Mouse (Mus musculus): Measurements from ENCODE around the gene Cyp4f17.
"Not testable (repeated sequence)": the region's sequence is repeated elsewhere in the genome, so short reads cannot be mapped to it uniquely, and the experiment has no call there.

The Cyp4f17 gene

DNA sequence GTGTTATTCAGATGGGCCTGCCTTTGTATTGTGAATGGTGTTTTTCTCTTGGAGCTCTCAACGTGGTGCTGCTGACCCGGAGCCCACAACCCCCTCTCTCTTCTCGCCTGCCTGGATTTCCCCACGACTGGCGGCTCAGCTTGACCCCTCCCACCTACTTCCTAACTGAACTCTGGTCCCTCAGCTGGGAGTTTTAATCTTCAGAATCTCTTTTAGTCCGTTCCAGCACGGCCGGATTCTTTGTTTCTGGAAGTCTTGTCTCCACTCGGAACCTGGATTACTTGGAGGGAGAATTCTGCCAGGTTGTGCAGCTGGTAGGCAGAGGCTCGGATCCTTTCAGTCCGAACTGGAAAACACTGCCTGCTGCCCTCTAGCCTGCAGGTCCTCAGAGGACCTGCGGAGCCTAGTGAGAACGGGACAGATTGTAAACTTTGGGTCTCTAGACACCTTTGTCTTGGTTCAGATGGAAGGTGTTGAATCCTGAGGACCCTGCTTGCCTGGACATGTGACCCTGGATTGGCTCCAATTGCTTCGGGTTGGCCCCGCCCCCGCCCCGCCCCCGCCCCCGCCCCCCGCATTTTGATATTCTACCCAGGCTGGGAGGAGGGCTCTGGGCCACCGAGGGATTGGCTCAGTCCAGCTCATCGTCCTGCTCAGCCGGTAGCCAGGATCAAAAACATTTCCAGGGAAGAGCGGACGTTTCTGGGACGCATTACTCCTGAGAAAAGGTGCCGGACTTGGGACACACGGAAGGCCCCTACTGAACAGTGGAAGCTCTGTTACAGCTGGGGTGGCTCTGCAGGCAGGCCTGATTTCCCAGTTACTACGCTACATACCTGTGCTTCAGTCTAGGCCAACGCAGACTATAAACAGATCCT, at the start of gene Cyp4f17:
Gene Cyp4f17 (plus strand): TSS at position 200 of the 878 bp plus-strand sequence.
- peak; percentile 79 for DNase-seq (ENCODE audit: low read depth, low spot score)

DNA sequence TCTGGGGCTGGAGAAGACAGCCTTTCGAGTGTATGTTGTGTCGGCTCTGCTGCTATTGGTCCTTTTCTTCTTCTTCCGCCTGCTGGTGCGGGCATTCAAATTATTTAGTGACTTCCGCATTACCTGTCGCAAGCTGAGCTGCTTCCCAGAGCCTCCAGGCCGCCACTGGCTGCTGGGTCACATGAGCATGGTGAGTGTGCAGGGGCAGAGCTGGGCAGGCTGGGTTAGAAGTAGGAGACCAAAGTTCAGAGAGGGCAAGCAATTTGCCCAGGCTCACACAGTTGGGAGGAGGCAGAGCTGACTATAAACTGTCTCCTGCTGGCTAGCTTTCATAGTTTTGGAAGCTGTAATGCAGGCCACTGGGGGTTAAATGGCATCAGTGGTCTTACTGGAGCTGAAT, 37.4 kb upstream of the Cyp4f17 start:
- DNase-seq (ENCODE audit: low read depth, low spot score) = no peak

DNA sequence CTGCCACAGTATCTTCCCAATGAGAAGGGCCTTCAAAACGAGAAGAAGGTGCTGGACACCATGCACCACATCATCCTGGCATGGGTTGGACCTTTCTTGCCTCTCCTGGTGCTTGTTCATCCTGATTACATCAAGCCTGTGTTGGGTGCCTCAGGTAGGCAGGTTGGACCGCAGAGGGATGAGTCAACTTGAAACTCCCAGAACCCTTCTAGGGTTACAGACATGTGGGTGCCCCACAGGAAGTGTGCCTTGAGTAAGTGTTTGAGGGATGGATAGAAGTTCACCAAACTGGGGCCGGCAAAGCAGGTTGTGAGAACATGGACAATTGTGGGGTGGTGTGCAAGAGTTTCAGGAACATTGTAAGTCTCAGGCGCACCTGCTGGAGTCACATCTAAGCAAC, 35.1 kb upstream of the Cyp4f17 start:
- no peak for DNase-seq (ENCODE audit: low read depth, low spot score)

DNA sequence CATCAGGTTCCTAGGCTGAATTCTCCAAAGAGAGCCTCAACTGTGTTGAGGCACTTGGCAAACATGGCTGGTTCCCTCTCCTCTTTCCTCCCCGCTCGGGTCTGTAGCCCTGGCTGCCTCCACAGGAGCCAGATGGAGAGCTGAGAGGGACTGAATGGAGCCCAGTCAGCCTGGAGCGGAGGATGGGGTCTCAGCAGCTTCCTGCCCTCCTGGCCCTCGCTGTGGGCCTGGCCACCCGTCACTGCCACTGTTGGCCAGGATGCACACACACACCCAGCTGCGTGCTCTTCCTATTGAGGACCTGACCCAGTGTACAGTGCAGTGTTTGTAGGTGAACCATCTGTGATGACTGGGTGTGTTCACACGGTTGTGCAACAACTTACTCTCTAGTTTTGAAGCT, 33.7 kb upstream of the Cyp4f17 start:
- DNase-seq (ENCODE audit: low read depth, low spot score) = no peak

DNA sequence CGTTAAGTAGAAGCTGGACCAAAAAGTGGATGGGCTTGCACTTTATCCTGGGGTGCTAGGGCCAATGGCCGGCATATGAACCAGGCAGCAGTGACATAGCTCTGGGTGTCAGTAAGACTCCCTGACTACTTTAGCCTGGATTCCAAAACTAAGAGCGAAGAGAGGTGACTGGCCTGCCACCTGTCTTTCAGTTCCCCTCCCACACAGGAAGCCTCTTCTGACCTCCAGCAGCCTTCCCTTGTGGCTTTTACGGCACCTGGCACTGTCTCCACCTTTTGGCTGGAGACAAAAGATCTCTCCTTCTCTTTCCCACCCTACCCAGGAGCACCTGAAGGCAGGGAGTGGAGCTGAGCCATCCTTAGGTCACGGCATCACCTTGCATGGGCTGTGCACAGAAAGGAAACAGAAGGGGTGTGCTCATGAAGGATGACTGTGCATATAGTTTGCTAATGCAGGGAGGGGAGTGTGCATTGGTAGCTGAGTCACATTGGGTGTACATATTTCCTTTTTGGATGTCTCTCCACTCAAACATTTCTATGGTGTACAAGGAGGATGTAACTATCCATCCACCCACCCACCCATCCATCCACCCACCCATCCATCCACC, 30.8 kb upstream of the Cyp4f17 start:
- DNase-seq (ENCODE audit: low read depth, low spot score) = no peak

DNA sequence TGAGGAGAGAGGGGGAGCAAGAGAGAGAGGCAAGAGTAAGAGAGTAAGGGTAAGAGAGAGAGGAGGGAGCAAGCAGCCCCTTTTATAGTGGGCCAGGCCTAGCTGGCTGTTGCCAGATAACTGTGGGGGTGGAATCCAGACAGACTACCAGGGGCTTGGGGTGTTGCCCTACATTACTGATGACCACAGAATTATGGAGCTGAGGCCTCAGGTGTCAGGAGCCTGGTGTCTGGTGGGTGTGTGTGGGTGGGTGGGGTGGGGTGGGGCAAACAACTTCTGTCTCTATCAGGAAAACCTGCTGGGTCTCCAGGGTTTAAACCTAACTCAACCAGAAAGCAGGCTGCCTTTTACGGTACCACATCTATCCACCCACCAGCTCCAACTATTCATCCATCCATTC, 28.6 kb upstream of the Cyp4f17 start:
- DNase-seq (ENCODE audit: low read depth, low spot score) = no peak

DNA sequence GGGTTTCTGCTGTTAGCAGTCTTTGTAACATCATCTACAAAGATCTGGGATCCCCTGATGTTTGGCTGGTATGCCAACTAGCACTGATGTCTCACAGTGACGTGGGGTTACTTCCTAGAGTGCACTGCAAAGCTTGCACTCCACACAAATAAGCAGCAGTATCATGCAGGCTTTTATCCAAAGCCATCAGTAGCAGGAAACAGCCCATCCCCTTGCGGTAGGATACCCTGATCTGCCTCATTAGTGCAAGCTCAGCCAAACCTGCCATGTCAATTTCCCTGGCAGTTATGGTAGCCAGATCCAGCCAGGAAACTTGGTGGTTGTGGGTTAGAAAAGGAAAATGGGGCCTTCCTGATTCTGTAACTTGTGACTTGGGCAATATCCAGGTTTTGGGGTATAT, 27.1 kb upstream of the Cyp4f17 start:
- no peak for DNase-seq (ENCODE audit: low read depth, low spot score)

DNA sequence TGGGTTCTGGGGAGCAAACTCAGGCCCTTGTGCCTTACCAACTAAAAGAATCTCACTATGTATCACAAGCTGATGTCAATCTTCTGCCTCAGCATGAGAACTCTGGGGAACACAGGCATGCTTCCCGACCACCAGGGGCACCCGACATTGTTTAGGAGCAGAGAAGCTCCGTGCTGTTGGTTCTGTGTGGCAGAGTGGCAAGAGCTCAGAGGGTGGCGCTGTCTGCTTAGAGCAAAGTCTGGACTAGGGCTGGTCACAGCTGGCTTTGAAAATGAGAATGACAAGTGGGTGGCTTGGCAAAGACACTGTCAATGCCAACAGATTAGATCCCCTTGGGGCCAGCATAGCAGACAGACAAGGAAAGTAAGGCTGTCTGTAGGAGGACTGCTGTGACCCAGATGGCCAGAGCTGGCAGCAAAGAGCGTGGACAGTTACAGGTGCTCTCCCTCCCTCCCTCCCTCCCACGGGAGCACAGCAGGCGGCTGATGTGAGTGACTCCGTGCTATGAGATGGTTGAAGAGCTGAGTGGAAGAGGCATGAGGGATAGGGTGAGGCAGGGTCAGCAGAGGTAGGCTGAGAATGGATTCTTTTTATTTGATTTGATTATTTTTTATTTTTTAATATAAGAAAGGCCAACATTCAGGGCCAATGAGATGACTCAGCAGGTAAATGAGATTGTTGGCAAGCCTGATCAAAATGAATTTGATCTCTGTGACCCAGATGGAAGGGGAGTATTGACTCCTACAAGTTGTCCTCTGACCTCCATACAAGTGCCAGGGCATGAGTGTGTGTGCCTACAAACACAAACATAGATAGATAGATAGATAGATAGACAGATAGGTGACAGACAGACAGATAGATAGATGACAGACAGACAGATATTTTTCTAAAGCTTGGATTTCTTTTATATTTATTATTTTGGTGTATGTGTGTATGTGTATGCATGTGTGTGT, 26.0 kb upstream of the Cyp4f17 start:
- peak; percentile 11 for DNase-seq (ENCODE audit: low read depth, low spot score)

DNA sequence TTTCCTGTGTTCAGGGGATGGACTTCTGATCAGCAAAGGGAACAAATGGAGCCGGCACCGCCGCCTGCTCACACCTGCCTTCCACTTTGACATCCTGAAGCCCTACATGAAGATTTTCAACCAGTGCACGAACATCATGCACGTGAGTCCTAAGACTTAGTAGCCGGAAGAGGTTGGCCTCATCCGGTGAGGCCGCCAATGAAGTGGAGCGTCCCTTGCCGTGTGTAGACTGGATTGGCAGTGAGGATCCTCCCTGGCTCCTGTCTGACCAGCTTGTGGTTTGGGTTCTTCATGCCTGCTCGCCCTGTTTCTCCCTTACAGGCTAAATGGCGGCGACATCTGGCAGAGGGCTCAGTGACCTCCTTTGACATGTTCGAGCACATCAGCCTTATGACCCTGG, 24.1 kb upstream of the Cyp4f17 start:
- no peak for DNase-seq (ENCODE audit: low read depth, low spot score)

DNA sequence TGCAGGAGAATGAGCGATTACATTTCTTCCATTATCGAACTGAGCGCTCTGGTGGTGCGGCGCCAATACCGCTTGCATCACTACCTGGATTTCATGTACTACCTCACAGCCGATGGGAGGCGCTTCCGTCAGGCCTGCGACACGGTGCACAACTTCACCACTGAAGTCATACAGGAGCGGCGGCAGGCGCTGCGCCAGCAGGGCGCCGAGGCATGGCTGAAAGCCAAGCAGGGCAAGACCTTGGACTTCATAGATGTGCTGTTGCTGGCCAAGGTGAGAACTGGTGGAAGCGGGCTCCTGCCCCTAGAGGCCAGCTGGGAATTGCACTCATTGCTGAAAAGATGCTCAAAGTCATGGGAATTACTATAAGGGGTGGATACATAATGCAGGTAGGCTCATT, 22.6 kb upstream of the Cyp4f17 start:
- peak; percentile 68 for DNase-seq (ENCODE audit: low read depth, low spot score)

DNA sequence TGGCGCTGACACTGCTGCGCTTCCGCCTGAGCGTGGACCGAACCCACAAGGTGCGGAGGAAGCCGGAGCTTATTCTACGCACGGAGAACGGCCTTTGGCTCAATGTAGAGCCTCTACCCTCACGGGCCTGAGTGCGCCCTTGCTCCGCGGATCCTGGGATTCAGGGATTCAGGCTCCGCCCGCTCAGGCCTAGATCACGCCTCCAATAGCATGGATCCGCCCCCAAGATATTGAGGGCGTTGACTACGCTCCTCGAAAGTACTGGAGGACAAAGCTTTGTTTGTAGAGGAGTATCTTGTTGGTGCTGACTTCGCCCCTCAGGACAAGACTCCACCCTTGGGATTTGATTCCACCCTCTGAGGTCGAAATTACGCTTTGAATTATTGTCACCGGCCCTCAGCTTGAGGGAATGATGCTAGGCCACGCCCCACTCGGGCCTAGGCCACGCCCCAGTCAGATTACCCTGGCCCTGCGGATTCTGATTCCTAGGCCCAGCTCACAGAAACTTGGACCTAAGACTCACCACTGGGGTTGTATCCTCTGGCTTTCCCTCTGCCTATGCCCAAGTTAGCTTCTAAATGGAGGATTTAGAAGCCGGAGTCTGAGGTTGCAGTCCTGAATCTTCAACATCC, 13.4 kb upstream of the Cyp4f17 start:
- peak; percentile 48 for DNase-seq (ENCODE audit: low read depth, low spot score)

DNA sequence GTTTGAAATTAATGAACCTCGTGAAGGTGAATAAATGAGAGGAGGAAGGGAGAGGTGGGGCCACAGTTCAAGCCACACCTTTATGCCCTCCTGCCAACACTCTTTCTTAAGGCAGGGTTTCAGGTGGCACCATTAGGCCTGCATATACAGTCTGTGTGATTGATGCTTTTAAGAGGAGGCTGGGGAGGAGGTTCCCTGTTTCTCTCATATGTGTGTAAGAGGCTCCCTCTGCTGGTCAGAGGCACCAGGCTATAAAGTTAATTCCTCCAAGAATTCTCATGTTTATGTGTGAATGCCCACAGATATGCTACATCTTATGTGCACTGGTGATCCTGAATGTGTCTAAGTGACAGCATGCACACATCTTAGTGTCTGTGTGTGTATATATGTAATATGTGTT, 11.2 kb upstream of the Cyp4f17 start:
- DNase-seq (ENCODE audit: low read depth, low spot score) = peak; percentile 77

DNA sequence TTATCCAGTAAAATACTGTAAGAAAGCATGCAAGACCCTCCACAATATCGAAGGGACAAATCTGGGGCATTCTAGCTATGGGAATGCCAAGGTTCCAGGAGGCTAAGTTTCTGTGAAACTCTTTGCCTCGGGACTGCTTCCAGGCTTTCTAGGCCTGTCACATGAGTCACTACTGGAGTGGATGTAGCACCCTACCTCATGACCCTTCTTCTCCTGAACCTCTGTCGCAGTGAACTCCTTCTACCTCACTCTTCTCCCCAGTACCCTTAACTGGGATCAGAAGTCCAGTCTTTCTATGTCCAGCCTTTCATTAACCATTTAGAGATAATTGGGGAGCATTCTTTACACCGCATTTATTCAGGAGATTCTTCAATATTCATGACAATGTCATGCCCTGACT, 5.3 kb upstream of the Cyp4f17 start:
- DNase-seq (ENCODE audit: low read depth, low spot score) = not testable (repeated sequence)

DNA sequence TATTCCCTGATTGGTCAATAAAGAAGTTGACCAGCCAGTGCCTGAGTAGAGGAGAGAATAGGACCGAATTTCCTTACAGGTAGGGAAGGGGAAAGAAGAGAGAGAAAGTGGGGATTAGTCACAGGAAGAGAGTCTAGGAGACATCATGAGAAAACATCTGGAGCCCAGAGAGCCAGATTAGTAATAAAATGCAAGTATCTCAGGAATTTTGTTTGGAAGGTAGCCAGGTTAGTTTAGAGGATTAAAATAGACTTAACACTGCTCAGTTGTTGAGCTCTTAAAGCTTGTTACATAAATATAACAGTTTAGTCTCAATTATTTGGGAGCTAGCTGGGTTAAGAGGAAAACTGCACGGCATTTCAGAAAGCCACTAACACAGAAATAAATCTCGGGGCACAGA, 4.8 kb upstream of the Cyp4f17 start:
- no peak for DNase-seq (ENCODE audit: low read depth, low spot score)

DNA sequence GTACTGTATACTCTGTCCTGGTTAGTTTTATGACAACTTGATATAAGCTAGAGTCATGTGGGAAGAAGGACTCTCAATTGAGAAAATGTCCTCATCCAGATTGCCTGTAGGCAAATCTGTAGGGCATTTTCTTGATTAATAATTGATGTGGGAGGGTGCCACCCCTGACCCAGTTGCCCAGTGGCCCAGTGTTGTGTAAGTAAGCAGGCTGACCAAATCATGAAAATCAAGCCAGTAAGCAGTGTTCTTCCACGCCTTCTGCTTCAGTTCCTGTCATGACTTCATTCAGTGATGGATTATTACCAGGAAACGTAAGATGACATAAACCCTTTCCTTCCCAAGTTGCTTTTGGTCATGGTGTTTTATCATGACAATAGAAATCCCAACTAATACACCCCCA, 2.7 kb upstream of the Cyp4f17 start:
- no peak for DNase-seq (ENCODE audit: low read depth, low spot score)

DNA sequence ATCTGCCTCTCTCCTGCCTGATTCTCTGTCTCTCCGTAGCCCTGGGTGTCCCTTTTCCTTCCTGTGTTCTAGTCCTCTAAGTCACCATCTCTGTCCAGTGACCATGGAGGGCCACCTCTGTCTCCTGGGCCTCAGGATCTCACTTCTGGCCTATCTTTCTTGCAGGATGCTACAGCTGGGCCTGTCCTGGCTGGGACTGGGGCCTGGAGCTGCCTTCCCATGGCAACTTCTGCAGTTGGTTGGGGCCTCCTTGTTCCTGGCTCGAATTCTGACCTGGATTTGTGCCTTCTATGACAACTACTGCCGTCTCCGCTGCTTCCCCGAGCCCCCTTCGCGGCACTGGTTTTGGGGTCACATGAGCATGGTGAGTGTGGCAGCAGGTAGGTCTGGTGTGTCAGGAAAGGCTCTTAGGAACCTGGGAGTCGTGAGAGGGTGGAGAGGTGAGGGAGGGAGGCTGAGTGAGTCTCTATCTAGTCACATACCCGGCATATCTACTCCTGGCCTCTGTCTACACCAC, 937 bp downstream of the Cyp4f17 start:
- DNase-seq (ENCODE audit: low read depth, low spot score) = no peak

DNA sequence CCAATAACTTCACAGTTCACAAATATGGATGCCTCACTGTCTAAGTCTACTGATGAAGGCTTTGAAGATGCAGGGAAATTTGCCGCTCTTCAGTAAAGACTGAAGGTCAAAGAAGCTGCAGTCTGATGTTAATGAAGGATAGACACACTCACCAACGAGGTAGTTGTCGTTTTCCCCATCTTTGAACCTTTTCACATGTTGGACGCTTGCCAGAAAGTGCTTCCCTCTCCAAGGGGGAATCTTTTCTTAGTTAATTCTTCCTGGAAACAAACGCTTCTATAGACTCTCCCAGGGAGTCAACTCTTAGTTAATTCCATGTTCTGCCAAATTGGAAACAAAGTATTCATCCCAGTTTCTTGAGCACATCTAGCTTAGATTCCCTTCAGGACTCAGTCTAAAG, 10.3 kb downstream of the Cyp4f17 start:
- no peak for DNase-seq (ENCODE audit: low read depth, low spot score)

DNA sequence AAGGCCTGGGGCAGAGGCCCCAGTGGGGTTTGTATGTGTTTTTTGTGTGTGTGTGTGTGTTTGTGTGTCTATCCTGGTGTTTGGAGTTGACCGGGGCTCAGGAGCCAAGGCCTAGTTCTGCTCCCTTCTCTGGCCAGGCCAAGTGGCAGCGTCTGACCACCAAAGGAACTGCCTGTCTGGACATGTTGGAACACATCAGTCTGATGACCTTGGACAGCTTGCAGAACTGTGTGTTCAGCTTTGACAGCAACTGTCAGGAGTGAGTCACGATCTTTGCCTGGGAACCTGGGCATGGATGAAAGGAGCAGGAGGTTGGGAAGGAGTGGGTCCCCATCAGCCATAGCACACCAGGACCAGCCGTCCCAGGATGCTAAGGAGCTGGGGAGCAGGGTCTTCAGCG, 16.1 kb downstream of the Cyp4f17 start:
- no peak for DNase-seq (ENCODE audit: low read depth, low spot score)

DNA sequence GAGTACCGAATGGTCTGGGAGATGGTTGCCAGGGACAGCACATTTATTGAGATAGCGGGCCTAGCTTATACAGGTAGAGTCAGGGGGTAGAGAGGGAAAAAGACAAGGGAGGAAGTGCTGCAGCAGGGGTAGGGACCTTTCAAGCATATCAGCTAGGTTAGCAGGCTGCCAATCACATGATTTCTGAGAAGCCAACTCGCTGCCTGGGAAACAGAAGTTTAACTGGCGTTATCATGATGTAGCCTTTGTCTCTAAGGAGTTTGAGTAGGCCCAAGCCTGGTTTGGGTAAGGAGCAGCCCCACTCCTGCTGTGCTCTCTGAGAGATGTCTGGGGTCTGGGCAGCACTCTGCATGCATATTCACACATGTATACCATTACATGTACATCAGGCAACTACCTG, 16.5 kb downstream of the Cyp4f17 start:
- no peak for DNase-seq (ENCODE audit: low read depth, low spot score)

DNA sequence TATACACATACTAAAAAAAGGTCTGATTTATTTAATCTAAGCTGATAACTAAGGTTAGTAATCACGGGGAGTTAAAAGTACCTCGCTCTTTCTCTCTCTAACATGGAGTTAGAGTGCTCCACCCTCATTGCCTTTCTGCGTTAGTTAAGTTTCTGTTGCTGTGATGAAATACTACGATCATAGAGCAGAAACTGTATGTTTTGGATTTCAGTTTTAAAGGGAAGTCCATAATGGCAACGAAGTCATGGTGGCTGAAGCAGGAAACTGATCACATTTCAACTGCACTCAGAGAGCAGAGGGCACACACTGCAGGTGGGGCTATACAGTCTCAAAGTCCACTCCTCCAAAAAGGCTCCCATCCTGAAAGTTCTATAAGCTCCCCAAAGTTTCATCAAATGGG, 17.0 kb downstream of the Cyp4f17 start:
- no peak for DNase-seq (ENCODE audit: low read depth, low spot score)

DNA sequence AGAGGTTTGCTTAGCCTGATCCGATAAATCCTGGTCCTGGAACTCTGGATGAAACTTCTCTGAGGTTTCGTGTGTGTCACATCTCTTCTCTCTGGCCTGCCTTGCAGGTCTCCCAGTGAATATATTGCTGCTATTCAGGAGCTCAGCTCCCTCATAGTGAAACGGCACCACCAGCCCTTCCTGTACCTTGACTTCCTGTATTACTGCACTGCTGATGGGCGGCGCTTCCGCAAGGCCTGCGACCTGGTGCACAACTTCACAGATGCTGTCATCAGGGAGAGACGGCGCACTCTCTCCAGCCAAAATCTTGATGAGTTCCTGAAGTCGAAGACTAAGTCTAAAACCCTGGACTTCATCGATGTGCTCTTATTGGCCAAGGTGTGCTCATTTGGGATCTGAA, 18.0 kb downstream of the Cyp4f17 start:
- DNase-seq (ENCODE audit: low read depth, low spot score) = no peak

All from mesoderm, embryonic 11.5 days (tissue).